Mouse (Mus musculus): ENCODE data around the gene Clip4.

Gene Clip4

GRCm38 (mm10) chr17:71875492-71875891 is 107.2 kb downstream of the Clip4 start:
- DNase-seq = no peak

DNA sequence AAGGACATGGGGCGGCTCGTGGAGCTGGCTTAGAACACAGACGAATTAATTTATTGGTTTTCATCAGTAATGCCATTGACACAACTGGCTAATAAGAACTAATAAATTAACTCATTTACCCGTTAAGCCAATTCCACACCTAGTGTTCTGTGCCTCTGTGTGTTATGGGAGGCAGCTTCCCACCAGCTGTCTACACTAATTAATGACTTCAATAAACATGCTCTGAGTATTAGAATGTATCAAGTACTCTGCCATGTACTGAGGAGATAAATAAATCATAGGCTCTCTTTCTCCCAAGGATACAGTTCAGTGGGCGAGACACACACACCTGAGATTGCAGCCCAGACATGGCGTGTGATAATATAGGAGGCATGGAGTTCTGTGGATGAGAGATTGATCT is 113.1 kb downstream of the Clip4 start:
- DNase-seq = no peak

DNA sequence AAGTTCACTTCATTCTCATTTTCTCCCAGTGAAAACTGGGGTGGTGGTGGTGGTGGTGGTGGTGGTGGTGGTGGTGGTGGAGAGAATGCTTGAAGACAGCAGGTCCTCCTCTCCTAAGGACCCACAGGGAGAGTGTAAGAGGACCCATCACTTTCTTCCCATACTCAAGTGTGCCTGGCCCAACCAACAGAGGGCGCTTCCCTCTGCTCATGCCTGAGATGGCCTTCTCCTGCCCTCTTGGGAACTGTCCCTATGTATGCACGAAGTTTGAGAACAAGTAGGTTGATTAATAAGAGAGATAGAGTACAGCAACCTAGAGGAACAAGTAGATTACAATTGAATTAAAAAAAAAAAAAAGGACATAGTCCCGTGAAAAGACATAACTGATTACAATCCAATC is 140.8 kb downstream of the Clip4 start:
- no peak for DNase-seq

DNA sequence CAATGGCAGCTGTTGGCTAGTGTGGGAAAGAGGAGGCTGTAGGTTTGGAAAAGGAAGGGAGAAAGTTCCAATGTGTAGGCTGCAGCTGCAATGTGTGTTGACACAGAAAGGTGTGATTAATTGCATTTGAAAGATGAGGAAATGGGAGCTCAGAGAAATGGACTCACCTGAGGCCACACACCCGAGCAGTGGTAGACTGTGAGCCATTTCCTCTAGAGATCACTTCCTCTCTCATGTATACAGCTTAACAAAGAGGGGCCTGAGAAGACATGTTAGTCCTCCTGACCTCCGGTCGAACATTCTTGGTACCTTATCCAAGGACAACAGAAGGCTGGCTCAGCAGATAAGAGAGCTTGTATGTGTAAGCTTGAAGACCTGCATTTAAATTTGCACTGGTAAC is 144.9 kb downstream of the Clip4 start:
- DNase-seq = no peak

All from right cerebral cortex, adult 18-20 months (tissue).